Mouse (Mus musculus): Measurements from ENCODE around the gene Haus4. TPM values are rescaled to one million over a fixed set of nuclear protein-coding genes. Genes with fewer than 3 reads are reported as not detected.
A peak's percentile ranks its signal among the peaks of the same experiment; 100 is the strongest.

Haus4 gene
- total RNA-seq (2014; fragmentation: Nextera tagmentation) (42.7 and 46.4 TPM in 2 replicates), total RNA-seq (2017) (57.9 and 66.6 TPM in 2 replicates), polyA plus RNA-seq (2012) (46.1 and 60.3 TPM in 2 replicates)

GRCm38 (mm10) chr14:54553975-54554769 is at the start of gene Haus4:
Gene Haus4, minus strand, starts transcription at chr14:54554616.
- no peak for TF ChIP-seq CTCF (IDR thresholded peaks at IDR 0.05; ENCODE audit: low read depth, low read length)
- no peak for TF ChIP-seq GATA1 (IDR thresholded peaks at IDR 0.05; ENCODE audit: borderline replicate concordance, low read length)
- TF ChIP-seq TAL1 (conservative IDR thresholded peaks at IDR 0.05; ENCODE audit: low read depth, low read length) = no peak
- TF ChIP-seq POLR2AphosphoS5 (IDR thresholded peaks at IDR 0.05; ENCODE audit: insufficient replicate concordance, low read depth, low read length) = peak; percentile 60; the same call in 1 of the 2 replicates
- ATAC-seq (ENCODE audit: extremely low read depth, insufficient number of reproducible peaks, low FRiP score, poor library complexity, severe bottlenecking) (peak; percentile 91), DNase-seq (ENCODE audit: low spot score) (peak; percentile 93)
- Histone ChIP-seq H3K36me3 (replicated peaks) (peaks cover 34% of the 10 kb centered on the region), H3K27me3 (ENCODE audit: insufficient read depth, low read length) (peaks cover 11% of the 10 kb centered on the region), H3K4me3 (ENCODE audit: low read depth, low read length) (peak within 1 kb of the TSS; percentile 80), H3K4me1 (ENCODE audit: insufficient read depth, low read depth, low read length) (peaks cover 18% of the 10 kb centered on the region), H3K9me3 (replicated peaks) (no peaks in the 10 kb centered on the region; the same call in 1 of the 2 replicates)

- H3K27me3 ChIP-seq (ENCODE audit: insufficient read depth, low read length) = no peaks in the 10 kb centered on the region
- H3K9me3 ChIP-seq (replicated peaks) = no peaks in the 10 kb centered on the region
- peaks cover 45% of the 10 kb centered on the region for H3K4me1 ChIP-seq (ENCODE audit: insufficient read depth, low read depth, low read length)
- H3K4me3 ChIP-seq (ENCODE audit: low read depth, low read length) = peak overlapping the region; percentile 76
- TF ChIP-seq TAL1 (conservative IDR thresholded peaks at IDR 0.05; ENCODE audit: low read depth, low read length) = no peak
- no peak for TF ChIP-seq GATA2 (IDR thresholded peaks at IDR 0.05; ENCODE audit: borderline replicate concordance, low read depth, low read length)
- TF ChIP-seq GATA1 (IDR thresholded peaks at IDR 0.05; ENCODE audit: borderline replicate concordance, low read length) = no peak
- TF ChIP-seq CTCF (IDR thresholded peaks at IDR 0.05; ENCODE audit: low read depth, low read length) = no peak
- TF ChIP-seq POLR2AphosphoS5 (IDR thresholded peaks at IDR 0.05; ENCODE audit: insufficient replicate concordance, low read depth, low read length) = no peak
- ATAC-seq (ENCODE audit: extremely low read depth, insufficient number of reproducible peaks, low FRiP score, poor library complexity, severe bottlenecking) = no peak
- no peak for DNase-seq (ENCODE audit: low spot score)
- H3K36me3 ChIP-seq (replicated peaks) = peaks cover 5% of the 10 kb centered on the region
Observed at GRCm38 (mm10) chr14:54603686-54604085, 49.3 kb upstream of the Haus4 start.

- ATAC-seq (ENCODE audit: extremely low read depth, insufficient number of reproducible peaks, low FRiP score, poor library complexity, severe bottlenecking) (peak; percentile 96), DNase-seq (ENCODE audit: low spot score) (peak; percentile 97)
- Histone ChIP-seq H3K4me3 (ENCODE audit: low read depth, low read length) (peak overlapping the region; percentile 76), H3K9me3 (replicated peaks) (no peaks in the 10 kb centered on the region), H3K4me1 (ENCODE audit: insufficient read depth, low read depth, low read length) (peaks cover 45% of the 10 kb centered on the region), H3K27me3 (ENCODE audit: insufficient read depth, low read length) (no peaks in the 10 kb centered on the region), H3K36me3 (replicated peaks) (peaks cover 5% of the 10 kb centered on the region)
- TF ChIP-seq GATA1 (IDR thresholded peaks at IDR 0.05; ENCODE audit: borderline replicate concordance, low read length) = no peak
- no peak for TF ChIP-seq CTCF (IDR thresholded peaks at IDR 0.05; ENCODE audit: low read depth, low read length)
- TF ChIP-seq TAL1 (conservative IDR thresholded peaks at IDR 0.05; ENCODE audit: low read depth, low read length) = no peak
- TF ChIP-seq GATA2 (IDR thresholded peaks at IDR 0.05; ENCODE audit: borderline replicate concordance, low read depth, low read length) = no peak
- no peak for TF ChIP-seq POLR2AphosphoS5 (IDR thresholded peaks at IDR 0.05; ENCODE audit: insufficient replicate concordance, low read depth, low read length)
Observed at GRCm38 (mm10) chr14:54603038-54603654, 48.7 kb upstream of the Haus4 start.

DNA sequence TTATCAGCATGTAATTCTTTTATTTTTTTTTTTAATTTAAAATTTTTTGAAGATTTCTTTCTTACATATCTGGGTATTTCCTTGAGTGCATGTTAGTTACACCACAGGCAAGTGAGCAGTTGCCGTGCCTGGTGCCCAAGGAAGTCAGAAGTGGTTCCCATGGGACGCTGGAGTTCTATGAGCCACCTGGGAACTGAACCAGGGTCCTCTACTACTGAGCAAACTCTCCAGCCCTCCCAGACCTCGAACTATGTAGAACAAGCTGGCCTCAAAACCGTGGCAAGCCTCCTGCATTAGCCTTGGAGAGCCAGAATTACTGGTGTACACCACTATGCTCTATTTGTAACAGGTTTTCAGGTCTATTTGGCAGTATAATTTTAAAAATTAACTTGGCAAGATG is 48.2 kb upstream of the Haus4 start:
- ATAC-seq (ENCODE audit: extremely low read depth, insufficient number of reproducible peaks, low FRiP score, poor library complexity, severe bottlenecking) (no peak), DNase-seq (ENCODE audit: low spot score) (no peak)
- peak overlapping the region; percentile 76; the same call in 1 of the 2 replicates for H3K4me3 ChIP-seq (ENCODE audit: low read depth, low read length)
- no peaks in the 10 kb centered on the region for H3K27me3 ChIP-seq (ENCODE audit: insufficient read depth, low read length)
- H3K9me3 ChIP-seq (replicated peaks) = no peaks in the 10 kb centered on the region
- peaks cover 42% of the 10 kb centered on the region for H3K4me1 ChIP-seq (ENCODE audit: insufficient read depth, low read depth, low read length)
- TF ChIP-seq GATA1 (IDR thresholded peaks at IDR 0.05; ENCODE audit: borderline replicate concordance, low read length) = no peak
- TF ChIP-seq GATA2 (IDR thresholded peaks at IDR 0.05; ENCODE audit: borderline replicate concordance, low read depth, low read length) = no peak
- TF ChIP-seq TAL1 (conservative IDR thresholded peaks at IDR 0.05; ENCODE audit: low read depth, low read length) = no peak
- TF ChIP-seq POLR2AphosphoS5 (IDR thresholded peaks at IDR 0.05; ENCODE audit: insufficient replicate concordance, low read depth, low read length) = no peak
- peaks cover 6% of the 10 kb centered on the region for H3K36me3 ChIP-seq (replicated peaks)

DNA sequence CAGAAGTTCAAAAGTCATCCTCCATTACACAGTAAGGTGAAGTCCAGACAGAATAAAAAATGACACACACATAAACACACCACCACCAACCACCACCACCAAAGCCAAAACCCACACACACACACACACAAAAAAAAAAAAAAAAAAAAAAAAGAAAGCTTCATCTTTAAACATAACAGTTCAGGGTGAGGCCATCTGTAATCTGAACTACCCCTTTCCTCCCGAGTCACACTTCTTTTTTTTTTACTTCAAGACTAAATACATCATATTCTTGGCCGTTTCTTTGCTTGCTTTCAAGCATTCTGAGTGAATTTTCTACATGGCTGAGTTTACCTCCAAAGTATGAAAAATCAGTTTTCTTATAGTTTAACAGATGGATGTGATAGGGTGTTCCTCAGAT is 47.2 kb upstream of the Haus4 start:
- ATAC-seq (ENCODE audit: extremely low read depth, insufficient number of reproducible peaks, low FRiP score, poor library complexity, severe bottlenecking) = no peak
- Histone ChIP-seq H3K4me3 (ENCODE audit: low read depth, low read length) (no peak overlapping the region), H3K9me3 (replicated peaks) (no peaks in the 10 kb centered on the region), H3K27me3 (ENCODE audit: insufficient read depth, low read length) (no peaks in the 10 kb centered on the region), H3K36me3 (replicated peaks) (peaks cover 6% of the 10 kb centered on the region), H3K4me1 (ENCODE audit: insufficient read depth, low read depth, low read length) (peaks cover 38% of the 10 kb centered on the region)
- no peak for DNase-seq (ENCODE audit: low spot score)
- TF ChIP-seq CTCF (IDR thresholded peaks at IDR 0.05; ENCODE audit: low read depth, low read length) (no peak), GATA2 (IDR thresholded peaks at IDR 0.05; ENCODE audit: borderline replicate concordance, low read depth, low read length) (no peak), TAL1 (conservative IDR thresholded peaks at IDR 0.05; ENCODE audit: low read depth, low read length) (no peak), POLR2AphosphoS5 (IDR thresholded peaks at IDR 0.05; ENCODE audit: insufficient replicate concordance, low read depth, low read length) (no peak), GATA1 (IDR thresholded peaks at IDR 0.05; ENCODE audit: borderline replicate concordance, low read length) (no peak)

DNA sequence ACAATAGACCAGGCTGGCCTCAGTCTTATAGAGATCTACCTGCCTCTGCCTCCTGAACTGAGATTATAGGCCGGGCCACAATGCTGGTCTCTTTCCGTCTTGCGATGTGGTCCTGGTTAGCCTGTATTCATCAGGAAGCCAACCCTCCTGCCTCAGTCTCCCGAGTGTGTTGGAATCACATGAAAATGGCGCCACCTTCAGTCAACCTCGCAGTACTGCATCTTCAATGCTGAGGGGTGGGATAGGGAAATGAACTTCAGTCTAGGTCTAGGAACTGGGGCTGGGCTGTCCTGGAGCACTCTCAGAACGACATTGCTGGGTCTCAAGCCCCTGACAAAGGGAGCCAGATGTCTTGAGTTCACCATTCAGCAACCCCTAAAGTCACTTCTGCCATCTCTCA is 42.7 kb upstream of the Haus4 start:
- ATAC-seq (ENCODE audit: extremely low read depth, insufficient number of reproducible peaks, low FRiP score, poor library complexity, severe bottlenecking) (no peak), DNase-seq (ENCODE audit: low spot score) (no peak)

More for the DNA sequence above, 42.7 kb upstream of the Haus4 start:
- peaks cover 32% of the 10 kb centered on the region for H3K36me3 ChIP-seq (replicated peaks)
- H3K27me3 ChIP-seq (ENCODE audit: insufficient read depth, low read length) = no peaks in the 10 kb centered on the region
- H3K4me1 ChIP-seq (ENCODE audit: insufficient read depth, low read depth, low read length) = peaks cover 11% of the 10 kb centered on the region
- no peaks in the 10 kb centered on the region for H3K9me3 ChIP-seq (replicated peaks)
- no peak overlapping the region for H3K4me3 ChIP-seq (ENCODE audit: low read depth, low read length)
- TF ChIP-seq TAL1 (conservative IDR thresholded peaks at IDR 0.05; ENCODE audit: low read depth, low read length) = no peak
- no peak for TF ChIP-seq GATA2 (IDR thresholded peaks at IDR 0.05; ENCODE audit: borderline replicate concordance, low read depth, low read length)
- no peak for TF ChIP-seq POLR2AphosphoS5 (IDR thresholded peaks at IDR 0.05; ENCODE audit: insufficient replicate concordance, low read depth, low read length)

Measured in G1E (cell line).